Mouse (Mus musculus) ES-E14 (cell line): ENCODE measurements around the gene Vdr. TPM values are rescaled to one million over a fixed set of nuclear protein-coding genes. Genes with fewer than 3 reads are reported as not detected.

Source experiments
- DNase-seq: peaks from one replicate; pipeline ENCODE4 v3.0.0-alpha.2; 2013; ENCODE audit warnings: low read depth, low spot score
- H3K27ac ChIP-seq: 2 replicates; pipeline ENCODE4 v1.5.1; 2012; ENCODE audit warnings: low read depth, mild to moderate bottlenecking, low read length, moderate library complexity, mixed read lengths; ENCODE audit not compliant: poor library complexity, insufficient read depth, severe bottlenecking
- H3K36me3 ChIP-seq: 2 replicates; pipeline ENCODE4 v1.6.1; 2012; ENCODE audit warnings: mild to moderate bottlenecking, low read length, moderate library complexity, mixed read lengths; ENCODE audit not compliant: control insufficient read depth, poor library complexity, insufficient read depth, severe bottlenecking
- H3K4me1 ChIP-seq, 2 experiments: fragments of 150-350 bp in 1 of 2; sonication (generic) in 1 of 2; 2 replicates each; pipeline ENCODE4 v1.6.1; 2012; ENCODE audit warnings: low read length in 2 of 2, mild to moderate bottlenecking in 1 of 2, mixed read lengths in 1 of 2; ENCODE audit not compliant: control insufficient read depth in 2 of 2, insufficient read depth in 2 of 2, poor library complexity in 1 of 2
- H3K4me3 ChIP-seq, 2 experiments: fragments of 150-350 bp in 1 of 2; sonication (generic) in 1 of 2; 2 replicates each; pipeline ENCODE4 v1.5.1; 2012; ENCODE audit warnings: low read length in 2 of 2, low read depth in 1 of 2, mild to moderate bottlenecking in 1 of 2, mixed read lengths in 1 of 2; ENCODE audit not compliant: insufficient read depth in 1 of 2, poor library complexity in 1 of 2, severe bottlenecking in 1 of 2
- H3K9ac ChIP-seq: 2 replicates; pipeline ENCODE4 v1.6.1; 2012; ENCODE audit warnings: low read depth, mild to moderate bottlenecking, low read length, mixed read lengths; ENCODE audit not compliant: poor library complexity, insufficient read depth, severe bottlenecking
- H3K9me3 ChIP-seq: fragments of 150-350 bp; sonication (generic); 2 replicates; pipeline ENCODE4 v1.6.1; 2012; ENCODE audit warnings: low read depth, mild to moderate bottlenecking, low read length; ENCODE audit not compliant: control insufficient read depth, insufficient read depth
- CHD2 ChIP-seq: IDR thresholded peaks from 2 replicates; pipeline ENCODE4 v1.6.1; 2014; ENCODE audit warnings: mild to moderate bottlenecking, low read depth, low read length, inconsistent platforms
- HCFC1 ChIP-seq: IDR thresholded peaks from 2 replicates; pipeline ENCODE4 v1.6.1; 2012; ENCODE audit warnings: low read length, inconsistent platforms, borderline replicate concordance; ENCODE audit not compliant: insufficient read depth
- MAFK ChIP-seq: IDR thresholded peaks from 2 replicates; pipeline ENCODE4 v1.6.1; 2014; ENCODE audit warnings: mild to moderate bottlenecking, low read depth, low read length, inconsistent platforms; ENCODE audit not compliant: insufficient read depth
- ZC3H11A ChIP-seq: IDR thresholded peaks from 2 replicates; pipeline ENCODE4 v1.6.1; 2012; ENCODE audit warnings: low read depth, mild to moderate bottlenecking, inconsistent platforms, low read length, borderline replicate concordance
- ZNF384 ChIP-seq: IDR thresholded peaks from 2 replicates; pipeline ENCODE4 v1.6.1; 2012; ENCODE audit warnings: low read depth, low read length, inconsistent platforms
- in situ Hi-C, 2 experiments: fragments of 600-800 bp; cut with MboI; formaldehyde crosslinking; loops; one replicate each; pipeline ENCODE4 v1.15.1; 2025; ENCODE audit warnings: low sequenced_read_pairs in 2 of 2, inconsistent platforms in 1 of 2; ENCODE audit not compliant: unreplicated experiment in 2 of 2
- total RNA-seq: library from RNA; depleted of rRNA; stranded (reverse); fragments of 300-350 nt; gene quantifications from 2 replicates; pipeline ENCODE4 v1.2.3, GENCODE M21; 2012

Vdr gene
- total RNA-seq, 1 experiment: 0.22 TPM

GRCm38 (mm10) chr15:97823479-97823878 is 87.0 kb downstream of the Vdr start:
- no peak overlapping the region for H3K27ac ChIP-seq
- in situ Hi-C loops: no loop called here
- H3K4me3 ChIP-seq: no peak overlapping the region
- no peak for DNase-seq
- no peaks in the 10 kb centered on the region for H3K9me3 ChIP-seq
- peaks cover 0 to 5% of the 10 kb centered on the region in 2 experiments; a peak in 1 of 4 replicates for H3K4me1 ChIP-seq
- no peak overlapping the region for H3K9ac ChIP-seq
- no peaks in the 10 kb centered on the region for H3K36me3 ChIP-seq
- TF ChIP-seq ZNF384 (no peak), ZC3H11A (no peak), HCFC1 (no peak), MAFK (no peak), CHD2 (no peak)

- TF ChIP-seq ZNF384 (no peak), ZC3H11A (no peak), CHD2 (no peak), HCFC1 (no peak), MAFK (no peak)
- Histone ChIP-seq H3K36me3 (no peaks in the 10 kb centered on the region), H3K4me3 (no peak overlapping the region), H3K4me1 (peaks cover 0 to 8% of the 10 kb centered on the region in 2 experiments; a peak in 1 of 4 replicates), H3K9me3 (no peaks in the 10 kb centered on the region), H3K27ac (no peak overlapping the region), H3K9ac (no peak overlapping the region)
- in situ Hi-C loops: no loop called here
- DNase-seq: no peak
These were observed 87.7 kb downstream of the Vdr start for GRCm38 (mm10) chr15:97822545-97823228.

GRCm38 (mm10) chr15:97821983-97822363 is 88.5 kb downstream of the Vdr start:
- no peak for DNase-seq
- Histone ChIP-seq H3K9ac (no peak overlapping the region), H3K4me1 (peaks cover 0 to 8% of the 10 kb centered on the region in 2 experiments; a peak in 1 of 4 replicates), H3K36me3 (no peaks in the 10 kb centered on the region), H3K4me3 (no peak overlapping the region), H3K27ac (no peak overlapping the region), H3K9me3 (no peaks in the 10 kb centered on the region)
- in situ Hi-C loops: no loop called here
- TF ChIP-seq MAFK: no peak
- no peak for TF ChIP-seq HCFC1
- no peak for TF ChIP-seq CHD2
- no peak for TF ChIP-seq ZNF384

- Histone ChIP-seq H3K36me3 (no peaks in the 10 kb centered on the region), H3K4me3 (no peak overlapping the region), H3K4me1 (peaks cover 0 to 8% of the 10 kb centered on the region in 2 experiments; a peak in 1 of 4 replicates), H3K9ac (no peak overlapping the region), H3K27ac (no peak overlapping the region), H3K9me3 (no peaks in the 10 kb centered on the region)
- no peak for DNase-seq
- no peak for TF ChIP-seq CHD2
- no peak for TF ChIP-seq ZC3H11A
- TF ChIP-seq MAFK: no peak
- no peak for TF ChIP-seq ZNF384
- TF ChIP-seq HCFC1: no peak
- in situ Hi-C loops: no loop called here
These were observed 89.0 kb downstream of the Vdr start for GRCm38 (mm10) chr15:97821321-97821982.

- Histone ChIP-seq H3K36me3 (no peaks in the 10 kb centered on the region), H3K4me3 (no peak overlapping the region), H3K27ac (no peak overlapping the region), H3K9me3 (no peaks in the 10 kb centered on the region), H3K4me1 (peaks cover 0 to 7% of the 10 kb centered on the region in 2 experiments; a peak in 1 of 4 replicates), H3K9ac (no peak overlapping the region)
- no peak for TF ChIP-seq ZC3H11A
- TF ChIP-seq HCFC1: no peak
- DNase-seq: no peak
- in situ Hi-C loops: no loop called here
These were observed 90.5 kb downstream of the Vdr start for GRCm38 (mm10) chr15:97819937-97820336.
